Mouse (Mus musculus): ENCODE measurements at regions not wholly inside any gene's neighbourhood (a gene's known extent, or its start where the extent isn't known, plus 50 kb on each side); places are given as distances from the start of the nearest gene placed in this dataset.

DNA sequence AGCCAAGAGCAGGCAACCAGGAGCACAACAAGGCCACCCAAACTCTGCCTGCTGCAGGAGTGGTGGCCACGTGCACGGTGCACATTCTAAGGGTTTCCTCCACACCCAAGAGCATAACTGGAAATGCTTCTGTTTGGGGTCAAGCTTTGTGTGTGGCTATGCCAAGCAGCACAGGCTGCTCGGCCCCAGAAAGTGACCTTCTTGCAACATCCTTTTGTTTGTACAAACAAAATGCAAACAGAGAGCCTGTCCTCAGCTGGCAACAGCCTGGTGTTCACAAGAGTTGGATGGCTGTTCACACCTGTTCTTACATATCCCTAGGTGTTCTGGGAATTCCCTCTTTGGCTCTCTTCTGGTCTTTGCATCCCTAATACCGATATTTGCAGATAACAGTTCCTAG lies 126.8 kb upstream of the Tle4 start:
- Histone ChIP-seq H3K9me3 (replicated peaks) (no peaks in the 10 kb centered on the region), H3K27ac (replicated peaks) (no peak overlapping the region), H3K4me1 (no peaks in the 10 kb centered on the region), H3K9ac (replicated peaks) (no peak overlapping the region), H3K4me2 (no peak overlapping the region), H3K36me3 (no peaks in the 10 kb centered on the region), H3K27me3 (replicated peaks) (0 out of 2 replicates have a peak, but pooled peaks cover 3% of the 10 kb centered on the region), H3K4me3 (replicated peaks) (no peak overlapping the region)
- ATAC-seq (ENCODE audit: low FRiP score), result no peak
- 63% methylated on average over 4 of the region's 4 CpGs for WGBS

DNA sequence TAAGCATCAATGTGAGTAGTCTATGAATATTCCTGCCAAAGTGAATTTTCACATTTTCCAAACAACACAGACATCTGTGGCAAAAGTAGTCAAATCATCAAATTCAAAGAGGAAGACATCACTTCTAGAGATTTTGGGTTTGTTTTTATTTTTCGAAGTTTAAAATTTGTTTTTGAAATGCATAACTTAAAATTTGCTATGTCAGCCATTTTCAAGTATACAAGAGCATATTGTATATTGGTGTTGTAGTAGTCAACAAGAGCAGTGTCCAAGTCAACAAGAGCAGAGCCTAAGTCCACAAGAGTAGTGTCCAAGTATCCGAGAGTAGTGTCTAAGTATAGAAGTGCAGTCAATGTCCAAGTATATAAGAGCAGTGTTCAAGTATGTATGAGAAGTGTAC lies 107.9 kb upstream of the Tle4 start:
- Histone ChIP-seq H3K4me1 (no peaks in the 10 kb centered on the region), H3K9ac (replicated peaks) (no peak overlapping the region), H3K36me3 (no peaks in the 10 kb centered on the region), H3K27me3 (replicated peaks) (no peaks in the 10 kb centered on the region), H3K4me3 (replicated peaks) (no peak overlapping the region), H3K27ac (replicated peaks) (no peak overlapping the region), H3K9me3 (replicated peaks) (no peaks in the 10 kb centered on the region), H3K4me2 (no peak overlapping the region)
- 93% methylated on average over 2 of the region's 2 CpGs for WGBS
- no peak for ATAC-seq (ENCODE audit: low FRiP score)

DNA sequence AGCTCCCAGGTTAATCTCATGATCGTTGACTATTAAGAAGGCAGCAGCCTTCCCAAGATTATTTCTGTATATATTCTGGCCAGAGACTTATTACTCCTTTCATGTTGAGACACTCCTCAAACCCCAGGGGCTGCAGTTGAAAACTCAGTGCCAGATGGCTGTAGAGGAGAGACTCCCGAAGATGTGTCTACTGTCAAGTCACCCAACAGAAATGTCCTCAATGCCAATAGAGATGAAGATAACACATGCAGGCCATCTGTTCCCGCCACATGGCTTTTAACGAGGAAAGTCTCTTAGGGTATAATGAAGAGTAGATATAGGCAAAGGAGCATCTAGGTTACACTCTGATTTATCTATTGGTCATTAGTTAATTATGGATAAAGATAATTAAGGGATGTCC lies 103.3 kb upstream of the Tle4 start:
- ATAC-seq (ENCODE audit: low FRiP score), result no peak
- no peaks in the 10 kb centered on the region for H3K4me1 ChIP-seq
- no peak overlapping the region for H3K9ac ChIP-seq (replicated peaks)
- no peaks in the 10 kb centered on the region for H3K27me3 ChIP-seq (replicated peaks)
- no peaks in the 10 kb centered on the region for H3K9me3 ChIP-seq (replicated peaks)
- no peak overlapping the region for H3K27ac ChIP-seq (replicated peaks)
- no peak overlapping the region for H3K4me2 ChIP-seq
- H3K4me3 ChIP-seq (replicated peaks), result no peak overlapping the region
- no peaks in the 10 kb centered on the region for H3K36me3 ChIP-seq
- WGBS, result 73% methylated on average over 4 of the region's 4 CpGs

DNA sequence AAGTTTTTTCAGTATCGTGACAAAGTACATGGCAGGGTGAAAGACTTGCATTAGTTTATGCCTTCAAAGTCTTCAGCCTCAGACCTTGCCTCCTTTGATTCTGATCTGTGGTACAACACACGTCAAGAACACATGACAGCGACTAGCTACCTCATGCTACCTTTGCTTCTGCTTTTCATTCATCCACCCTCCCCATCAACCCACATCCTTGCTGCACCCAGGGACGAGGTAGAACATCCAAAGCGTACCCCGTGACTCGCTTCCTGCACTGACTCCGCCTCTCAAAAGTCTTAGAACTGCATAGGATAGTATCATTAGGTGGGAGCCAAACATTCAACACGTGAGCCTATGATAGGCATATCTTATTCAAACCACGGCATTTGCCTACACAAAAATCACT lies 97.5 kb upstream of the Tle4 start:
- 94% methylated on average over 10 of the region's 10 CpGs for WGBS
- ATAC-seq (ENCODE audit: low FRiP score), result no peak

DNA sequence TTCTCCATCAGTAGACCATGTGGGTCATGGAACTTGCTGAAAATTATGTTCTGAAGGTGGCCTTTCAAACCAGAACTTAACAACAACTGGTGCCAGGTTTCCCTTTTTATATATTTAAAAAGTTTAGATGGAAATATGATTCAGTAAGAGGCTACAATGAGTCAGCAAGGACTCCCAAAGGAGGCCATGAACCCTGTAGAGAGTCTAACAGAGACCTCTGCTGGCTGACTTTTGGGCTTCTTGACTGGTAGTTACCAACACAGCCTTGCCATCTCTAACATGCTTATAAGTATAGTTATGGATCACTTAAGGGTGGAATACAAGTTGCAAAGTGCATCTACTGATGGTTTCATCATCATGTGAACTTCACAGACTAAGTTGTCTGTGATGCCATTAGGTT lies 94.3 kb upstream of the Tle4 start:
- no peak overlapping the region for H3K4me3 ChIP-seq (replicated peaks)
- H3K27ac ChIP-seq (replicated peaks), result no peak overlapping the region
- no peaks in the 10 kb centered on the region for H3K36me3 ChIP-seq
- H3K9me3 ChIP-seq (replicated peaks), result no peaks in the 10 kb centered on the region
- H3K9ac ChIP-seq (replicated peaks), result no peak overlapping the region
- H3K4me1 ChIP-seq, result no peaks in the 10 kb centered on the region
- H3K27me3 ChIP-seq (replicated peaks), result no peaks in the 10 kb centered on the region
- no peak overlapping the region for H3K4me2 ChIP-seq
- ATAC-seq (ENCODE audit: low FRiP score), result no peak

More for the DNA sequence above, 97.5 kb upstream of the Tle4 start:
- Histone ChIP-seq H3K27ac (replicated peaks) (no peak overlapping the region), H3K4me1 (no peaks in the 10 kb centered on the region), H3K9me3 (replicated peaks) (no peaks in the 10 kb centered on the region), H3K9ac (replicated peaks) (no peak overlapping the region), H3K36me3 (no peaks in the 10 kb centered on the region), H3K4me2 (no peak overlapping the region), H3K4me3 (replicated peaks) (no peak overlapping the region), H3K27me3 (replicated peaks) (no peaks in the 10 kb centered on the region)

DNA sequence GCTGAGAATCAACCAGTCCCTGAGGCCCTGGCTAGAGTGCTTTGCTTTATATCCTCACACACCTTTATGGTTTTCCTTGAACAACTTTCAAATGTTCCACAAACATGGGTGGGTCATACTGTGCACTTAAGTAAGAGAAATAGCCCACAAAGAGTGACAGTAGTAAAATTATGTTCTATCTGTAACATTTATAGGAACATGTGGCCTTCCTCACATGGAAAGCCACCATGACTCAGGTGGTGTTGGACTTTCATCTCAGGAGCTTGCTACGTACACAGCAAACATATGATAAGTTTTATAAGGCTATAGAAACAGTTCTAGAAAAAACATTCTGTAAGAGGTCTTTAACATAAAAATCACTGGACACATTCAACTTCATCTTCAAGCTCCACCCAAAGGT lies 87.8 kb upstream of the Tle4 start:
- H3K4me1 ChIP-seq, result no peaks in the 10 kb centered on the region
- H3K4me2 ChIP-seq, result no peak overlapping the region
- H3K27ac ChIP-seq (replicated peaks), result no peak overlapping the region
- H3K9me3 ChIP-seq (replicated peaks), result no peaks in the 10 kb centered on the region
- H3K36me3 ChIP-seq, result no peaks in the 10 kb centered on the region
- no peak overlapping the region for H3K9ac ChIP-seq (replicated peaks)
- H3K27me3 ChIP-seq (replicated peaks), result no peaks in the 10 kb centered on the region
- 94% methylated on average over 1 of the region's 1 CpGs for WGBS
- ATAC-seq (ENCODE audit: low FRiP score), result no peak
- no peak overlapping the region for H3K4me3 ChIP-seq (replicated peaks)

DNA sequence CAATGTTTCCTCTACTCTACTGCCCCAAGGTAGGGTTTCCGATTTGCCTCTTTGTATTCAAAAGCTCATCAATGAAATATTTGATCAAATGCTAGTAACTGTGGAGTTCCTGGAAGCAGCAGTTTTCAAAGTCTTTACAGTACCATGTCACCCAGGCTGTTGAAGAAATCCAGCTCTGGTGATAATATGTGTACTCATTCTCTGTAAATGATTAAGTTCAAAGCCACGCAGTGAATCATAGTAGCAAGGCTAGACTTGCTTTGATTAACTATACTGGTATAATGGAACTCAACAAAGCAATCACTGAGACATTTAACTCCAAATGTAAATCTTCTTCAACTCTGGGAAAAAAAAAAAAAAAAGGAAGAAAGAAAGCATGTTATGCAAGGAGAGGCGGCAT lies 86.8 kb upstream of the Tle4 start:
- Histone ChIP-seq H3K9me3 (replicated peaks) (no peaks in the 10 kb centered on the region), H3K36me3 (no peaks in the 10 kb centered on the region), H3K4me3 (replicated peaks) (no peak overlapping the region), H3K27me3 (replicated peaks) (no peaks in the 10 kb centered on the region), H3K9ac (replicated peaks) (no peak overlapping the region), H3K4me2 (no peak overlapping the region), H3K27ac (replicated peaks) (no peak overlapping the region), H3K4me1 (no peaks in the 10 kb centered on the region)
- ATAC-seq (ENCODE audit: low FRiP score), result no peak
- 93% methylated on average over 3 of the region's 3 CpGs for WGBS

DNA sequence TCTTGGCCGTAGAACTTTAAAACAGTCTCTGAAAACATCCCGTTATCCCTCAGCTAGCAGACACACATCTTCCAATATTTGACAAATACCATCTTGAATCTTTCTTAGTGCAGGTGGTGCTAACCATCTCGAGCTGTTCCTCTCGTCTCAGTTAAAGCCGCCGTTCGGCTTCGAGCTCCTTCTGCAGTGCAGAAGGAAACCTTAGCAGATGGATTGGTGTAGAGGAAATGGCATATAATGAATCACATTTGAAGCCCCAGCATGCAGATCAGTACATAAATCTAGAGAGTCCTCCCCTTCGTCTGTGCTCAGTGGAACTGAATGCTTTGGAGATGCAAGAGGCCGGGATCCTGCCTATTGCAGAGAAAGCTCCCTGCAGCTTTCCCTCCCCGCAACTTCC lies 83.5 kb upstream of the Tle4 start:
- no peaks in the 10 kb centered on the region for H3K9me3 ChIP-seq (replicated peaks)
- WGBS, result 69% methylated on average over 11 of the region's 11 CpGs

DNA sequence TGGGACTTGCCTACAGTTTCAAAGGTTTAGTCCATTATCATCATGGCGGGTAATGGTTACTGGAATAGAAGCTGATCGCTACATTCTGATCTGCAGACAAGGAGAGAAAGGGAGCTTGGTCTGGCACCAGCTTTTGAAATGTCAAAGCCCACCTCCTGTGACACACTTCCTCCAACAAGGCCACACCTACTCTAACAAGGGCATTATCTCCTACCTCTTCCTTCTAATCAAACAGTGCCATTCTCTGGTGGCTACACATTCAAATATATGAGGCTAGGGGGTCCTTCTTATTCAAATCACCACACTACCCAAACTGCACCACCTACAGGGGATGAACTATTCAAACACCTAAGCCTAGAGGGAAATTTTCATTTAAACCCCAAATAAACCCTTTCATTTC lies 81.9 kb upstream of the Tle4 start:
- H3K4me1 ChIP-seq, result no peaks in the 10 kb centered on the region
- 89% methylated on average over 2 of the region's 2 CpGs for WGBS
- H3K27ac ChIP-seq (replicated peaks), result no peak overlapping the region
- no peak for ATAC-seq (ENCODE audit: low FRiP score)
- no peak overlapping the region for H3K4me3 ChIP-seq (replicated peaks)
- H3K9ac ChIP-seq (replicated peaks), result no peak overlapping the region
- H3K4me2 ChIP-seq, result no peak overlapping the region
- H3K36me3 ChIP-seq, result no peaks in the 10 kb centered on the region
- no peaks in the 10 kb centered on the region for H3K27me3 ChIP-seq (replicated peaks)
- H3K9me3 ChIP-seq (replicated peaks), result no peaks in the 10 kb centered on the region

More for the DNA sequence above, 83.5 kb upstream of the Tle4 start:
- no peaks in the 10 kb centered on the region for H3K4me1 ChIP-seq
- H3K27ac ChIP-seq (replicated peaks), result no peak overlapping the region
- H3K4me2 ChIP-seq, result no peak overlapping the region
- H3K9ac ChIP-seq (replicated peaks), result no peak overlapping the region
- H3K4me3 ChIP-seq (replicated peaks), result no peak overlapping the region
- no peak for ATAC-seq (ENCODE audit: low FRiP score)
- no peaks in the 10 kb centered on the region for H3K27me3 ChIP-seq (replicated peaks)
- no peaks in the 10 kb centered on the region for H3K36me3 ChIP-seq

DNA sequence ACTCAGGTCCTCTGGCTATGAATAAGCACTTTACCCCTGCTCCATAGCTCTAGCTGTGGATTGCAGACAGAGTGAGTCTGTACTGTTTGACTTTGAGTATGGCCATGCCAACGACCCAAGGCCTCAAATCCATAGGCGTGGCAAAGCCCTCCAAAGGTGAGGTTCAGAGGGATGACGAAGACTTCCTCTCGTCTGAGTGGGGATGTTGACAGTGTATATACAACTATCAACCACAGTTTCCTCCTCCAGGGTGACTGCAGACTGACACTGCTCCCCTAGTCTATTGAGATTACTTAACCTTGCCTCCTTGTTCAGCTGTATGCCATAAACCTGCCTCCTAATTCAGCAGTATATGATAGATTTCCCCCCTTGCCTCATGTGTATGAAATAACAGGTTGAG lies 80.7 kb upstream of the Tle4 start:
- H3K9me3 ChIP-seq (replicated peaks), result no peaks in the 10 kb centered on the region
- no peak overlapping the region for H3K9ac ChIP-seq (replicated peaks)
- no peaks in the 10 kb centered on the region for H3K4me1 ChIP-seq
- no peak overlapping the region for H3K4me3 ChIP-seq (replicated peaks)
- no peaks in the 10 kb centered on the region for H3K27me3 ChIP-seq (replicated peaks)
- H3K36me3 ChIP-seq, result no peaks in the 10 kb centered on the region
- ATAC-seq (ENCODE audit: low FRiP score), result no peak
- WGBS, result 87% methylated on average over 4 of the region's 4 CpGs
- H3K4me2 ChIP-seq, result no peak overlapping the region
- H3K27ac ChIP-seq (replicated peaks), result no peak overlapping the region

DNA sequence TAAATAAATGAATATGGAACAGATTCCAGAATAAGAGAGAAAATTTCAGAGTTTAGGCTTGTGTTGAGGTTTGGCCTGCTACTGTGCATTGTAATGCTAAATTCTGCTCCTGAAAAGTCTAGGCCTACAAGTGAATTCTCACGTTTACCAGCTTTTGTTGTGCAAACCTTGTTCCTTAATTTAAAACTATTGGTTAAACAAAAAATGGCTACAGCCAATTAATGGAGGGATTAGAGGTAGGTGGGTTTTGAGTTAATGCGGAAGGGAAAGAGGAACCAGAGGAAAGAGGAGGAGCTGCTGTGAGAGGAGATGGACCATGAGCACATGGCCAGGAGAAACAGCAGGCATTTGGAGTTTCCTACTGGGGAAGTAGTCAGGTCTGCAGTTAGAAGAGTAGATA lies 79.1 kb upstream of the Tle4 start:
- ATAC-seq (ENCODE audit: low FRiP score), result no peak
- H3K9ac ChIP-seq (replicated peaks), result no peak overlapping the region
- H3K4me1 ChIP-seq, result no peaks in the 10 kb centered on the region
- H3K9me3 ChIP-seq (replicated peaks), result no peaks in the 10 kb centered on the region
- H3K27me3 ChIP-seq (replicated peaks), result no peaks in the 10 kb centered on the region
- 54% methylated on average over 2 of the region's 2 CpGs for WGBS
- no peak overlapping the region for H3K4me3 ChIP-seq (replicated peaks)
- H3K27ac ChIP-seq (replicated peaks), result no peak overlapping the region
- H3K4me2 ChIP-seq, result no peak overlapping the region
- H3K36me3 ChIP-seq, result no peaks in the 10 kb centered on the region

DNA sequence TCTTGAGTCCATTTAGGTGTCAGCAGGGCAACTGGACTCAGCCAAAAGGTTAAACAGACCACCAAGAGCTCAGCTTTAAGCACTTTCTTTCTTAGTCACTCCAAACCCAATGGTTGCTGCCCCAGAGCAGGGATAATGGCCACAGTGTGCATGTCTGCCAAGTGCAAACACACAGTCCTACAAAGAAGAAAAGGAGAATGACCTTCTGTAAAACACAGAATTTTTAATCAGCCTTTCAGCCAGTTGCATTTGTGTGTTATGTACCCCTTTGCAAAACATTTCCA lies 72.9 kb upstream of the Tle4 start:
- H3K9me3 ChIP-seq (replicated peaks), result no peaks in the 10 kb centered on the region
- H3K4me2 ChIP-seq, result no peak overlapping the region
- no peaks in the 10 kb centered on the region for H3K4me1 ChIP-seq
- H3K27me3 ChIP-seq (replicated peaks), result no peaks in the 10 kb centered on the region
- ATAC-seq (ENCODE audit: low FRiP score), result no peak
- no peak overlapping the region for H3K4me3 ChIP-seq (replicated peaks)
- no peak overlapping the region for H3K27ac ChIP-seq (replicated peaks)
- no peak overlapping the region for H3K9ac ChIP-seq (replicated peaks)
- no peaks in the 10 kb centered on the region for H3K36me3 ChIP-seq

DNA sequence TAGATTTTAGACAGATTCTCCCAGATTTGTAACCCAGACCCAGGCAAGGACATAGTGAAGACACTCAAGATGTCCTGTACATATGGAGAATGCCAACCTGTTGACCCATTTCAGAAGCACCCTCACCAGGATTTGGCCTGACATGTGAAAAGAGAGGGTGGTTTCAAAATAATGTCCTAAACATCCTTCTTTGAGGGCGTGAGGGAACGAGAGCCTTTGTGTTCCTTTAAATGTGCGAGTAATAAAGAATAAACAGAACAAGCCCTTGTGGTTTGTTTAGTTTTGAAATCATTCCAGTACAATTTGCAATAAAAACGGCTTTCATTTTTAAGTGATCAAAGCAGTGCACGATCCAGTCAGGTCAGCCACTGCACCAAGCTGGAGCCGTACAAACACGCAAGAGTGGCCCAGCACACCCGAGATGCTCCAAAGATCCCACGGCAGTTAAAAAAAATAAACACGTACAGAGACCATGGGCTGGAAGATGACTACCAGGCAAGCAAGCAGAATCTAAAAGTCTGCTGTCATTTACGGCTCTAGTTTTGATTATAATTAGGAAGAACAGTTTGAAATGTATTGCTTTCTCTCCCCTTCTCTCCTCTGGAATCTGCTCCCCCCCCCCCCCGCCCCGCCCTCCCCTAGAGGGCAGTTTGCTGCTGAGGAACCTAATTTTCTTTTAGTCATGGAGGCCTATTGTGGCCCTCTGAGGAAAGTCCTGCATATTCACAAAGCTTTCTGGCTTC lies 72.4 kb upstream of the Tle4 start:
- ATAC-seq (ENCODE audit: low FRiP score), result no peak
- WGBS, result 42% methylated on average over 11 of the region's 13 CpGs

More for the DNA sequence above, 72.4 kb upstream of the Tle4 start:
- Histone ChIP-seq H3K36me3 (no peaks in the 10 kb centered on the region), H3K4me1 (no peaks in the 10 kb centered on the region), H3K4me2 (no peak overlapping the region), H3K4me3 (replicated peaks) (no peak overlapping the region), H3K27me3 (replicated peaks) (no peaks in the 10 kb centered on the region), H3K9ac (replicated peaks) (no peak overlapping the region), H3K27ac (replicated peaks) (no peak overlapping the region), H3K9me3 (replicated peaks) (no peaks in the 10 kb centered on the region)

All from neural tube, embryonic 15.5 days (tissue).